Mouse (Mus musculus): ENCODE measurements around the gene Resp18.
A peak's percentile ranks its signal among the peaks of the same experiment; 100 is the strongest.

Gene Resp18

GRCm38 (mm10) chr1:75277195-75278188 lies 723 bp downstream of the Resp18 start:
- ATAC-seq (ENCODE audit: insufficient number of reproducible peaks, low FRiP score, low TSS enrichment), result no peak

GRCm38 (mm10) chr1:75264091-75264880 lies 13.9 kb downstream of the Resp18 start, which contains the start of gene Ptprn:
Gene Ptprn, minus strand, starts transcription at chr1:75264502.
- ATAC-seq (ENCODE audit: insufficient number of reproducible peaks, low FRiP score, low TSS enrichment), result peak; percentile 80

GRCm38 (mm10) chr1:75262969-75263951 lies 15.0 kb downstream of the Resp18 start:
- no peak for ATAC-seq (ENCODE audit: insufficient number of reproducible peaks, low FRiP score, low TSS enrichment)

GRCm38 (mm10) chr1:75261278-75261677 lies 16.9 kb downstream of the Resp18 start:
- ATAC-seq (ENCODE audit: insufficient number of reproducible peaks, low FRiP score, low TSS enrichment), result no peak

- no peak for ATAC-seq (ENCODE audit: insufficient number of reproducible peaks, low FRiP score, low TSS enrichment)
These were observed 22.6 kb downstream of the Resp18 start for GRCm38 (mm10) chr1:75255516-75256046.

GRCm38 (mm10) chr1:75254625-75255013 lies 23.6 kb downstream of the Resp18 start:
- ATAC-seq (ENCODE audit: insufficient number of reproducible peaks, low FRiP score, low TSS enrichment), result no peak; the same call in 1 of the 2 replicates

- ATAC-seq (ENCODE audit: insufficient number of reproducible peaks, low FRiP score, low TSS enrichment), result no peak; the same call in 1 of the 2 replicates
These were observed 24.2 kb downstream of the Resp18 start for GRCm38 (mm10) chr1:75253849-75254624.

GRCm38 (mm10) chr1:75253029-75253428 lies 25.2 kb downstream of the Resp18 start:
- ATAC-seq (ENCODE audit: insufficient number of reproducible peaks, low FRiP score, low TSS enrichment), result no peak

- ATAC-seq (ENCODE audit: insufficient number of reproducible peaks, low FRiP score, low TSS enrichment), result no peak
These were observed 25.9 kb downstream of the Resp18 start for GRCm38 (mm10) chr1:75252308-75252707.

GRCm38 (mm10) chr1:75251112-75251970 lies 26.9 kb downstream of the Resp18 start:
- peak; percentile 52 for ATAC-seq (ENCODE audit: insufficient number of reproducible peaks, low FRiP score, low TSS enrichment)

GRCm38 (mm10) chr1:75250498-75250897 lies 27.7 kb downstream of the Resp18 start:
- no peak for ATAC-seq (ENCODE audit: insufficient number of reproducible peaks, low FRiP score, low TSS enrichment)

GRCm38 (mm10) chr1:75248041-75248772 lies 30.0 kb downstream of the Resp18 start:
- no peak for ATAC-seq (ENCODE audit: insufficient number of reproducible peaks, low FRiP score, low TSS enrichment)

GRCm38 (mm10) chr1:75247071-75247930 lies 30.9 kb downstream of the Resp18 start:
- ATAC-seq (ENCODE audit: insufficient number of reproducible peaks, low FRiP score, low TSS enrichment), result no peak

- ATAC-seq (ENCODE audit: insufficient number of reproducible peaks, low FRiP score, low TSS enrichment), result peak; percentile 54; the same call in 1 of the 2 replicates
These were observed 33.4 kb downstream of the Resp18 start for GRCm38 (mm10) chr1:75244836-75245235.

GRCm38 (mm10) chr1:75244175-75244826 lies 33.9 kb downstream of the Resp18 start:
- ATAC-seq (ENCODE audit: insufficient number of reproducible peaks, low FRiP score, low TSS enrichment), result no peak

GRCm38 (mm10) chr1:75243411-75243810 lies 34.8 kb downstream of the Resp18 start:
- ATAC-seq (ENCODE audit: insufficient number of reproducible peaks, low FRiP score, low TSS enrichment), result no peak

Data from cerebellum, adult (tissue).